Mouse (Mus musculus) kidney, adult 18-20 months (tissue): ENCODE measurements around the gene Slc12a5.
A peak's percentile ranks its signal among the peaks of the same experiment; 100 is the strongest.

ENCODE experiments used
- DNase-seq: peaks from one replicate; pipeline ENCODE4 v3.0.0; 2021

Slc12a5 gene

DNA sequence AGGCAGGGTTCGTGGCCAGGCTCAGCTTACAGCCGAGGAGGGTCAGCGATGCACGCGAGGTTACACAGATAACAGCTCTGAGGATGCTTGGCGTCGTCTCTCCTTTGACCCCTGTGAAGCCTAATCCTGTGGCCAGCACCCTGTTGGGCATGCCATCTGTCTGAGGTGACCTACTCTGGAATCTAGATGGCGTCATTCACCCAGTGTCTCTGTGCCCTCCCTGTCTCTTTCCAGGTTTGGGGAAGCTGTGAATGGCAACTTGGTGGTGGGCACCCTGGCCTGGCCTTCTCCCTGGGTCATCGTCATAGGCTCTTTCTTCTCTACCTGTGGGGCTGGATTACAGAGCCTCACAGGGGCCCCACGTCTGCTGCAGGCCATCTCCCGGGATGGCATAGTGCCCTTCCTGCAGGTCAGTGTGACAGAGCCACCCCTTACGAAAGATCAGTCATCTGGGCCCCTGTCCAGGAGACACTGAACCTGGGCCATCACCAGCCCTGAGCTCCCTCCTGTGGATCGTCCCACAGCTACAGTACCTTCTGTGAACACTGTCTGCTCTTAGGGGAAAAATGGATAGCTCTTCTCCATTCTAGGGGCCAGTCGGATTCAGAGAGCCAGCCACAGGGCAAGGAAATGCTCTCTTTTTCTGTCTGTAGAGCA is 25.9 kb downstream of the Slc12a5 start:
- DNase-seq = no peak

GRCm38 (mm10) chr2:164988777-164989176 is 28.2 kb downstream of the Slc12a5 start:
- no peak for DNase-seq

DNA sequence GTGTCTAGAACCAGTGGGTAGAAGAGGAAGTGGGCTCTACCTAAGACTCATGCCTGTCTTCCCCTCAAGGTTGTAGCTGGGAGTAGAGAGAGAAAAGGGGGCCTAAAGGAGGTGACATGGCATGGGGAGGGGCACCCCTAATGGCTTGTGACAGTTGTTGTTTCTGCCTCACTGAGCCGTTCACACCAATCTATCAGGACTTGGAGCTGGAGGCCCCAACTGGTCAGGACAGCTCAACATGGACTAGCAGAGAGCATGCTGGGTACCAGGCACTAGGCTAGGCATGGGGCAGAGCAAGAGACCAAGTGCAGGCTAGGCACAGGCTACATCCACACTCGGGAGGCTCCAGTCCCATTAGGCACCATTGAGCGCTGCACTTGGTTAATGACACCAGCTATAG is 30.5 kb downstream of the Slc12a5 start:
- no peak for DNase-seq

GRCm38 (mm10) chr2:164991808-164992207 is 31.2 kb downstream of the Slc12a5 start:
- no peak for DNase-seq

DNA sequence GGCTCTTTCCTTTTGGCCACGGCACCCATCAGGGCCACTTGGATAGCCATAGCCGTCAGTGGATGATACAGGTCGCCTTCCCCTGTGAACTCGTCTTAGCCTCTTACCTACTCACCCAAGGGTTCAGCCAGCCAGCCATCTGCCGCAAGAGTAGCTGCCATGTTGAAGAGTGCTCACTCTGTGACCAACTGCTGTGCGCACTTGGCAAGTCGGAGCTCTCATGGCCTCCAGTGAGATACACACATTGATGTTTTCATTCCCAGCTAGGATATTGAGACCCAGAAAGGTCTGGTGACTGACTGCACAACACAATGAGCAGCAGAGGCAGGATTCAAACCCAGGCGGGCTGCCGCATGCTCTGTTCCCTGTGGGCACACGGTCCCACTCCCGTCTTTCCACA is 33.6 kb downstream of the Slc12a5 start:
- no peak for DNase-seq

GRCm38 (mm10) chr2:164994659-164995428 is 34.2 kb downstream of the Slc12a5 start:
- DNase-seq = no peak

DNA sequence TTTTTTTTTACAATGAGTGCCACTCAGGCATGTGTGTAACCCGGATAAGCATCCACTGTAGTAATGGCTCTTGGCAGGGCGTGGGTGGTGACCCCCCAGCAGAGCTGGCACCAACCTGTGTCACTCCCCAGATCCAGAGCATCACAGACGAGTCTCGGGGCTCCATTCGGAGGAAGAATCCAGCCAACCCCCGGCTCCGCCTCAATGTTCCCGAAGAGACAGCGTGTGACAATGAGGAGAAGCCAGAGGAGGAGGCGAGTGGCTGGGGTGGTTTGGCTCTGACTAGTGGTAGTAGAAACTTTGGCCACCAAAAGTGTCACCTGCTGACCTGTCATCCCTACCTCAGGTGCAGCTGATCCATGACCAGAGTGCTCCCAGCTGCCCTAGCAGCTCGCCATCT is 35.4 kb downstream of the Slc12a5 start:
- DNase-seq = no peak

- DNase-seq = no peak
Measured at GRCm38 (mm10) chr2:164996848-164997720, 36.5 kb downstream of the Slc12a5 start.

DNA sequence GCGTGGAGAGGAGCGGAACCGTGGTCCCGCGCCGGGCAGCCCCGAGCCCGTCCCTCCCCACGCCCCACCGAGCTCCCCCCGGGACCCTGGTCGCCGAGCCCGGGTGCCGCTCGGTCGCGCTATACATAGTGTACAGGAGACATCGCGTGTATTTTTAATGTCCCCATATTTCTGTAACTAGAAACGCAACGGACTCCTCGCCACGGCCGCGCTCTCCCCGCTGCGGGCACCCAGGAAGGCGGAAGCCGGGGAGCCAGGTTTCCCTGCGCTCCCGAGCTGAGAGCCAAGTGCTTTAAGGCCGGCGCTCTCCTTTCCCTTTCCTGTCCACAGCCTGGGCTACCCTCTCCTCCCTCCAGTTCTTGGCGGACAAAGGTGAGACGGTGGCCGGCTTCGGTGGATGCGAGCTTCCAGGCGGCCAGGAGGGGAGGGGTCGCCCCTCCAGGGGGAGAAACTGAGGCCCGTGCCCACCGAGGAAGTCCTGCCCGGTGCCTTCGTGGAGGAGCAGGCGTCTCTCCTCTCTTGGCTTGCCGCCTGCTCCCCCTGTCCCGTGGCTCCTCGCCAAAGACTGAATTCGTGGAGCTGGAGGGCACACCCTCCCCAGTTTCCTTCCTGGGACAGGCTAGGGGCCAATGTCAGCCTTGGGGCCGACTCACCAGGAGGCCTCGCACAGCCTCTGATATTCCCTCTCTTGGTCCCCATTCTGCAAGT is 37.3 kb downstream of the Slc12a5 start:
- peak; percentile 72 for DNase-seq

- DNase-seq = no peak
Measured at GRCm38 (mm10) chr2:165001958-165002357, 41.4 kb downstream of the Slc12a5 start.

DNA sequence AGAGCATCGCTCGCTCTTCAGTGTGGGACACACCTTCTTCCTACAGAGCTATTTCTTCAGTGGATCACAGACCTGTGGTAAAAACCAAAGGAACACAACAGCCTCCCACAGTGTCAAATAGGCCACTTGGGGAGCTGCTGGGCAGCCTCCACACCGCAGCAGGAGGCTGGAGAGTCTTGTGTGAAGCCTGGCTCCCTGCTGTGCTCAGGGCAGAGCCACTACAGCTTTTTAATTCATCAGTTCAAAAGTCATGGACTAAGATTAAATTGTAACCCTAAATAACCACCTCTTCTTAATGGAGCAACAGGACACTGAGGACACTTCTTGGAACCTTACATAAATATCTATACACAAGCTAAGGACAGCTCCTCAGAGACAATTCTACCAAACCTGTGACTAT is 42.5 kb downstream of the Slc12a5 start:
- peak; percentile 34 for DNase-seq

DNA sequence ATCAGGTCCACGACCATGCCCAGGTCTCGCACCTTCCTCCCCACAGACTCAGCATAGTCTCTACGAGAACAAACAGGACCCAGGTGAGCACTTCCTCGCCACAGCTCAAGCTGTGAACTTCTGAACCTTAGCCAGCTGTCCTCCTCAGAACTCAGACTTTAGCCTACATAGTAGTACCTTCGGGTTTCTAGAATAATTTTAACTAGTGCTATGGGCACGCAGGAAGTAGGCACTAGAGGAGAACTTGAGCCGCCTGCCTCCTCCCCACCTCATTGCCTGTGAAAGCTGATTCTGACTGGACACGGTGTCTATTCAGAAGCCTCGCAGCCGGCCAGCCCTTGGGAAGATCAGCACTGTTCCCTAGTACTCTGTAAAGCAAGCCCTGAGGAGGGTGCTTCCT is 43.6 kb downstream of the Slc12a5 start:
- no peak for DNase-seq

- DNase-seq = no peak
Measured at GRCm38 (mm10) chr2:165006813-165007212, 46.2 kb downstream of the Slc12a5 start.

DNA sequence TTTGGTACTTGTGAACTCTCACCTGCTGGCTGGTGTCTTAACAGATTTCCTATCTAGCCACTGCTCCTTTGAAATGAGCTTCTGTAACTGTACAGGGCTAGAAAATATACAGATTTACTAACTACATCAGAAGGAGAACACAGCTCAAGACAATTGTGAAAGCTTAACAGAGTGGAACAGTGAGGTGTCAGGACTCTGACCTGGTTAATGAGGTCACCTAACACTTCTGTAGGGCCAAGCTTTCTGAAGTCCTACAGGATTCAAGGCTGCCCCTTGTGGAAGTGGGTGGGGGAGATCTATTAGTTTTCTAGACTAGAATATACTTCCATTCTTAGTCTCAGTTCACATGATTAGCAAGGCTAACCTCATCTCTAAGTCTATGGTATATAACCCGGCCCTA is 47.4 kb downstream of the Slc12a5 start:
- DNase-seq = no peak

- DNase-seq = no peak
Measured at GRCm38 (mm10) chr2:165009161-165009560, 48.6 kb downstream of the Slc12a5 start.

GRCm38 (mm10) chr2:165009581-165009980 is 49.0 kb downstream of the Slc12a5 start:
- DNase-seq = no peak

DNA sequence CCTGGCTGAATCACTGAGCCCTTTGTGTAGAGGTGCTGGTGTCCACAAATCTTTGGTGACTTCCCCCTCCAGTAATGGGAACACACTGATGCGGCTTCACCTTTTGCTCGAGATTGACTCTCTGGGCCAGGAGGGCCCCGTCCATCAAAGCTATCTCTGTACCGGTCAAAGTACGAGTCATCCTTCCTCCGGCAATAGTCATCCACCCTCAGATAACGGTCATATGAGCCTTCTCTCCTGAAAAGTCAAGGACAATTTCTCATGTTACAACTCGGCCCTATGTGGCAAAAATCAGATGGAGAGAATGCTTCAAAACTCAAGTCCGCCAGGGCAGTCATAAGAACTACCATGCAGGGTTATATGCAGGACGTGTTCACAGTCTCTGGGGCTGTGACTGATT is 49.7 kb downstream of the Slc12a5 start:
- DNase-seq = no peak

DNA sequence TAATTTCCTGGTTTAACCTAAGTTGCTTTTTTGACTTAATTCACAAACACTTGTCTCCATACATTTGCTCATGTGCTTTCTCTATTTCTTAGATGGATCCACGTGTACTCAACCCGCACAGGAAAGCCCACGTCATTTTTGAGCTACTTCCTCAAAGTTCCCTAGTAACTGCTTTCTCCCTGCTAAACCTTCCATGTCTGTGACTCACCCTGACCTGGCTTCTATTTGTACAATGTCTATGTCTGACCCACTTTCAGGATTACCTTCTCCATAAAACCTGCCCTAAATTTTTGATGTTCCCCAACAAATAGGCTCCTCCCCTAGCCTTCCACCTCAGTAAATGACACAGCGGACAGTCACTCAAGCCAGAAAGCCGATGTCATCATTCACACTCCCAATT is 54.3 kb downstream of the Slc12a5 start:
- no peak for DNase-seq

GRCm38 (mm10) chr2:165020490-165020889 is 59.9 kb downstream of the Slc12a5 start:
- no peak for DNase-seq

GRCm38 (mm10) chr2:165027163-165027562 is 66.6 kb downstream of the Slc12a5 start:
- DNase-seq = no peak

- DNase-seq = peak; percentile 13
Measured at GRCm38 (mm10) chr2:165032533-165032932, 71.9 kb downstream of the Slc12a5 start.

- DNase-seq = no peak
Measured at GRCm38 (mm10) chr2:165033306-165033705, 72.7 kb downstream of the Slc12a5 start.
